Mouse (Mus musculus) spleen, adult 2 months (tissue): ENCODE measurements around the gene Lefty1. TPM values are rescaled to one million over a fixed set of nuclear protein-coding genes. Genes with fewer than 3 reads are reported as not detected.

Source experiments
- DNase-seq, 2 experiments: peaks; one replicate each; pipeline versions ENCODE4 v3.0.0 to v3.0.0-alpha.2; 2012 to 2021; ENCODE audit warnings: low spot score in 2 of 2, low read depth in 1 of 2
- H3K27ac ChIP-seq: fragments of 200-500 bp; 2 replicates; pipeline ENCODE4 v1.5.1; 2012; ENCODE audit warnings: low read length, inconsistent platforms; ENCODE audit not compliant: insufficient read depth
- H3K27me3 ChIP-seq: fragments of 200-500 bp; 2 replicates; pipeline ENCODE4 v1.6.1; 2012; ENCODE audit warnings: mild to moderate bottlenecking, moderate library complexity, low read length, inconsistent platforms; ENCODE audit not compliant: control insufficient read depth, insufficient read depth
- H3K36me3 ChIP-seq: fragments of 200-500 bp; 2 replicates; pipeline ENCODE4 v1.6.1; 2012; ENCODE audit warnings: mild to moderate bottlenecking, low read length, inconsistent platforms; ENCODE audit not compliant: control insufficient read depth, insufficient read depth
- H3K4me1 ChIP-seq: fragments of 200-500 bp; 2 replicates; pipeline ENCODE4 v1.6.1; 2011; ENCODE audit warnings: inconsistent platforms; ENCODE audit not compliant: control insufficient read depth, insufficient read depth, insufficient read length
- H3K4me3 ChIP-seq: fragments of 200-500 bp; 2 replicates; pipeline ENCODE4 v1.5.1; 2011; ENCODE audit warnings: mild to moderate bottlenecking, inconsistent platforms; ENCODE audit not compliant: insufficient read depth, insufficient read length; ENCODE audit errors: extremely low read depth
- CTCF ChIP-seq: fragments of 200-500 bp; IDR thresholded peaks from 2 replicates; pipeline ENCODE4 v1.5.1; 2011; ENCODE audit warnings: mild to moderate bottlenecking, inconsistent platforms; ENCODE audit not compliant: insufficient read depth, insufficient read length, insufficient replicate concordance; ENCODE audit errors: extremely low read depth
- POLR2A ChIP-seq: fragments of 200-500 bp; IDR thresholded peaks from 2 replicates; pipeline ENCODE4 v1.6.1; 2011; ENCODE audit warnings: low read depth, low read length, inconsistent platforms
- WGBS: fragments of 180-500 bp; shearing (Covaris S2); methylation state at CpG from one replicate; pipeline ENCODE4 v1.1.7; 2018; 5-methylcytosine and 5-hydroxymethylcytosine counted together
- polyA plus RNA-seq: library from polyadenylated mRNA; depleted of rRNA; stranded (reverse); fragments of >200 nt; gene quantifications from 2 replicates; pipeline ENCODE4 v1.2.3, GENCODE M21; 2012

Gene Lefty1
- polyA plus RNA-seq, 1 experiment, result 10.9 TPM

DNA sequence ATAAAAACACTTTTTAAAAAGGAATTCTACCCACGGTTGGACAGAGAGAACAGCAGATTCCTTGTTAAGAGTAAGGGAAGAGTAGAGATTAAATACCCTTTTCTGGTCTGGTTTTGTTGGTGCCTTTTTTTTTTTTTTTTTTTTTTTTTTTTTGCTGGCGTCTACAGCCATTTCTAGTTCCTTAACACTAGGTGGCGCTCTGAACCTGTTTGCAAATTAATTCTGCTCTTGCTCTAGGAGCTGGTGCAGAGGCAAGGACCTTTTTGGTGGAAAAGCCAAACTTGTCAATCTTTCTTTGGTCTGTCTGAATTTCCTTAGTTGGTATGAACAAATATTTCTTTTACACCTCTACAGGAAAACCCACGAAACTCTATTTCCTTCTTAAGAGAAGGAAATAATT is 33.7 kb upstream of the Lefty1 start:
- peak in 1 of 2 experiments; percentile 59 for DNase-seq
- 0 out of 2 replicates have a peak, but pooled peaks cover 4% of the 10 kb centered on the region for H3K4me1 ChIP-seq
- no peak overlapping the region for H3K27ac ChIP-seq
- peaks cover 2% of the 10 kb centered on the region for H3K36me3 ChIP-seq
- H3K27me3 ChIP-seq, result no peaks in the 10 kb centered on the region
- H3K4me3 ChIP-seq, result no peak overlapping the region
- 3% methylated on average over 4 of the region's 4 CpGs for WGBS
- TF ChIP-seq CTCF (peak; percentile 46; the same call in 1 of the 2 replicates), POLR2A (no peak)

DNA sequence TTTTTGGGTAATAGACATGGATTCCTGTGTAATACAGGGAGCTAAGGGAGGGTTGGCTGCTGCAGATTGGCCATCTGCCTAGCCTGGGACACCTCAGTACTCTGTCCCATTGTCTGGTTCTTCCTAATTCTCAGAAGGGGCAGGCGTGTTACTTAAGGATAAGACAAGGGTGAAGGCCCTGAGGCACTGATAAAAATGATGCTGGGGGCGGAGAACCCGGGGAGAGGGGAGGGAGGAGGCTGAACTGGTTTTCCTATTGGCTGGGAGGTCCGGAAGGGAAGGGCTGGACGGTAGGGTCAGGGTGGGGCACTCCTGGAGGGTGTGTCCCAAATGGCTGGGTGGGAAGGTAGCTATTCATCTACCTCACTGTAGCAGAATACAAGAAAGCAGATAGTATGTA is 31.9 kb upstream of the Lefty1 start:
- no peak for TF ChIP-seq POLR2A
- TF ChIP-seq CTCF, result no peak

DNA sequence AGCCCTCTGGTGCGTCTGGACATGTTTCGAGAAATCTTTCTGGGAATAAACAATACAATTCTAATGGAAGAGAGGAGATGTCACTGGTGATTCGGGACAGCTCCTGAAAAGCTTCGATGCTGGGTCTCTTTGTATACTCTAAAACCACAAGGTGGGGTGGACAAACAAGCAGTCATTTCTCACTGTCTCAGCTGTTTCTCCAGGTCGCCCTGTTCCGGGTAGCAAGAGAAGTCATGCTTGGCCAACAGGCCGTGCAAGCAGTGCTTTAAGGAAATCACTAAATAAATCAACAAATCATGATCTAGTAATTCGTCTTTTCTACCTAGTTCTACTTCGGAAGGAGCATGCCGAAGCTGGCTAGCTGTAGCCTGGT is 31.2 kb upstream of the Lefty1 start:
- WGBS, result 23% methylated on average over 10 of the region's 10 CpGs
- DNase-seq, result no peak
- peaks cover 18% of the 10 kb centered on the region for H3K36me3 ChIP-seq
- H3K27ac ChIP-seq, result peak overlapping the region; percentile 74
- peaks cover 6% of the 10 kb centered on the region; the same call in 1 of the 2 replicates for H3K4me1 ChIP-seq
- H3K27me3 ChIP-seq, result no peaks in the 10 kb centered on the region
- H3K4me3 ChIP-seq, result peak overlapping the region; percentile 46; the same call in 1 of the 2 replicates
- TF ChIP-seq CTCF (no peak), POLR2A (no peak)

More for the DNA sequence above, 31.9 kb upstream of the Lefty1 start:
- Histone ChIP-seq H3K4me3 (no peak overlapping the region), H3K36me3 (peaks cover 16% of the 10 kb centered on the region), H3K4me1 (0 out of 2 replicates have a peak, but pooled peaks cover 4% of the 10 kb centered on the region), H3K27me3 (no peaks in the 10 kb centered on the region), H3K27ac (no peak overlapping the region)
- DNase-seq, result no peak
- 54% methylated on average over 5 of the region's 5 CpGs for WGBS

DNA sequence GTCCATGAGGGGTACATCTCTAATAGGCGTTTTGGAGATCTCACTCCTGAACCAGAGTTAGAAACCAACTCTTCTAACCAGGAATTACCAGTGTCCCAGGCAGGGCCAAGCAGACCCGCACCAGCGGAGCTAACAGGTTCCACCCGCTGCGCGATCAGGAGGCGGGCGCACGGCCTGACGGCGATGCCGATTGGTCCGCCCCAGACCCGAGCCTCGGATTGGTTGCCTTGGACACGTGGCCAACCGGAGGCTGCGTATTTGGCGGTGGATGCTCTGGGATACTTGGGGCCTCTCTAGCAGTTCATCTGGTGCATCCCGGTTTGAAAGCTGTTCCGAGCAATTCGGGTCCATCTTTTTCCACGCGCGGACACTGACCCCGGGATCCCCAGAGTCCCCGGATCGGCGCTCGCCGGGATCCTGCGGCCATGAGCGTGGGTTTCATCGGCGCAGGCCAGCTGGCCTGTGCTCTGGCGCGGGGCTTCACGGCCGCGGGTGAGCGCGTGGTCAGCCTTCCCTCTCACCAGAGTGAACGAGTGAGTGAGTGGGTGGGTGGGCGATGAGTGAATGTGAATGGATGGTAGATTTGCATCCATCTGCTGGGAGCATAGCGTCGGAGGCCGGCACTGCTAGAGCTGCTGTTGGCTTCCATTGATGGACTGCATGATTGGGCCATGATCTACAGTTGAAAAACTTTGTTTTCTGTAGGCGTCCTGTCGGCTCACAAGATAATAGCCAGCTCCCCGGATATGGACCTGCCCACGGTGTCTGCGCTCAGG is 30.6 kb upstream of the Lefty1 start, which contains the start of gene Pycr2:
Pycr2 (plus strand) TSS at position 255 of the 776 bp plus-strand sequence.
- Histone ChIP-seq H3K36me3 (peaks cover 18% of the 10 kb centered on the region), H3K4me1 (peaks cover 6% of the 10 kb centered on the region; the same call in 1 of the 2 replicates), H3K27ac (peak within 1 kb of the TSS; percentile 74), H3K4me3 (peak within 1 kb of the TSS; percentile 87), H3K27me3 (no peaks in the 10 kb centered on the region)
- peak; percentile 80 to 92 for DNase-seq
- TF ChIP-seq POLR2A (peak; percentile 60), CTCF (no peak)
- WGBS, result under 1% methylated on average over 52 of the region's 52 CpGs

DNA sequence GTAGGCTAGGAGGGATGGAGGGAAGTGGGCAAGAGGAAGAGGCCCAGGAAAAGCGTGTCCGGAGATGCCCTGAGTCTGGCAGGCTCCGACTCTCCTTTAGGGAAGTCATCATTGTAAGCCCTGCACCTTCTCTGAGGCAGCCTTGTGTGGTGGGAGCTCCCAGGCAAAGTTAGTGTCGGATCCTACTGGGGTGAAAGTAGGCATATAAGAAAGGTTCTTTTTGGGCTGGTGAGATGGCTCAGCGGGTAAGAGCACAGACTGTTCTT is 30.1 kb upstream of the Lefty1 start:
- no peak for DNase-seq
- 1% methylated on average over 5 of the region's 5 CpGs for WGBS
- H3K4me1 ChIP-seq, result peaks cover 6% of the 10 kb centered on the region; the same call in 1 of the 2 replicates
- peak overlapping the region; percentile 87 for H3K4me3 ChIP-seq
- TF ChIP-seq POLR2A, result no peak
- H3K27me3 ChIP-seq, result no peaks in the 10 kb centered on the region
- peaks cover 18% of the 10 kb centered on the region for H3K36me3 ChIP-seq
- peak overlapping the region; percentile 44 for H3K27ac ChIP-seq

DNA sequence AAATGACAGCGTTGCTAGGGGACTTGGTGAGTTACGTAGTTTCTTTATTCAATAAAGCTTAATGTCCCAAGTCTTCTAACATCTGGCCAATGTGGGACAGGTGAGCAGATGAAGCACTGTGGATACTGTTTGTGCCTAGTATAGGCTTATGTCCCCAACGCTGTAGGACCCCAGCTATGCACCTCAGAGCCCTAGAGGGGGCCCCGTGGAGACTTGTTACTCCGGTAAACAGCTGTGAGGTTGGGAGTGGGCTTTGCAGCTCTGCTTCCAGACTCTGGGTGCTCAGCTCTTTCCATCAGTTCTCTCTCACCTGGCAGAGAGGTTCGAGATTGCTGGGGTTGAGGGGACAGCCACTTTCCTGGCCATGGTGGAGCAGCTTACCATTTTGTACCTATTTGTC is 29.5 kb upstream of the Lefty1 start:
- H3K4me3 ChIP-seq, result no peak overlapping the region
- H3K4me1 ChIP-seq, result peaks cover 6% of the 10 kb centered on the region; the same call in 1 of the 2 replicates
- no peak overlapping the region for H3K27ac ChIP-seq
- no peak for TF ChIP-seq POLR2A
- no peak for TF ChIP-seq CTCF
- WGBS, result 71% methylated on average over 6 of the region's 6 CpGs
- H3K27me3 ChIP-seq, result no peaks in the 10 kb centered on the region
- no peak for DNase-seq
- H3K36me3 ChIP-seq, result peaks cover 18% of the 10 kb centered on the region

DNA sequence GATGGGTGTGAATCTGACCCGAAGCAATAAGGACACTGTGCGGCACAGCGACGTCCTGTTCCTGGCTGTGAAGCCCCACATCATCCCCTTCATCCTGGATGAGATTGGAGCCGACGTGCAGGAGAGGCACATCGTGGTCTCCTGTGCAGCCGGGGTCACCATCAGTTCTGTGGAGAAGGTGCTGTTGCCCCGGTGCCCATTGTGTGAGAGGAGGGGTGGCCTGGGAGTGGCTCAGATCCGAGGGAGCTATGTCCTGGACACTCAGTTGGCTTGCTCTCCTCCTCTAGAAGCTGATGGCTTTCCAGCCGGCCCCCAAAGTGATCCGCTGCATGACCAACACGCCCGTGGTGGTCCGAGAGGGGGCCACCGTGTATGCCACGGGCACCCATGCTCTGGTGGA is 28.9 kb upstream of the Lefty1 start:
- 95% methylated on average over 17 of the region's 17 CpGs for whole genome bisulfite sequencing
- no peaks in the 10 kb centered on the region for H3K27me3 ChIP-seq
- peaks cover 6% of the 10 kb centered on the region; the same call in 1 of the 2 replicates for H3K4me1 ChIP-seq
- no peak overlapping the region for H3K4me3 ChIP-seq
- DNase-seq, result no peak
- H3K36me3 ChIP-seq, result peaks cover 18% of the 10 kb centered on the region
- H3K27ac ChIP-seq, result no peak overlapping the region; the same call in 1 of the 2 replicates
- TF ChIP-seq POLR2A (no peak), CTCF (no peak)
